Mouse (Mus musculus): Measurements from ENCODE around the gene Baz1a.

DNA sequence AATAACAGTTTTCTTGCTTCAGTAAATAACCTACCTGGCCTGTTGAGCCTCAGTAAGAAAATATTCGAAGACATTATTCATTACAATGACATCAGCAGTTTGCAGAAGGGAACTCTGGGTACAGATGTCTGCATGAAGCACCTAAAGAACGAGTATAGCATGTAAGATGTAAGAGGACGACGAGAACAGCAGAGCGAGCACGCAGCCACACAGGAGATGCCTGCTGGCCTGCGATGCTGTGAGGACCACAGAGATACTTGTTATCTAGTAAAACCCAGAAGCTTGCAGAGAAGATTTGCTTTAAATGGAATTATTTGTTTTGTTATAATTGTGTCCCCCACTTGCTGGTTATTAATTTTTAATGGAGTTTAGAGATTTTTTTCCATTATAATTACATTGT is 39.1 kb upstream of the Baz1a start:
- TF ChIP-seq POLR2A (IDR thresholded peaks at IDR 0.05; ENCODE audit: extremely low read depth, insufficient read depth, low read length), result no peak
- no peak for TF ChIP-seq CTCF (IDR thresholded peaks at IDR 0.05; ENCODE audit: low read depth, low read length)

All from liver, adult 2 months (tissue).